Comparison of ENCODE assay signal across 9 mouse cellular contexts in genomic region chr11:98941826-98942550, GRCm38 (mm10). TPM values are rescaled to one million over a fixed set of nuclear protein-coding genes. Genes with fewer than 3 reads are reported as not detected.
A peak's percentile ranks its signal among the peaks of the same experiment; 100 is the strongest.
DNase-seq lines count a peak whose midpoint lies in the region; ATAC-seq lines count a peak whose summit lies in the region.
"Had no signal": no experiment of that assay in that cellular context is flagged by ENCODE, and none has a peak within 500 bp of the region (broad histone marks: within the 10 kb centered on the region; RNA-seq: fewer than 3 reads in every experiment).

No protein-coding gene starts in this region.

- 1% methylated on average over 14 of the region's 15 CpGs for WGBS in heart, embryonic 16.5 days

- no peak for ATAC-seq in cerebellum, adult (ENCODE audit: insufficient number of reproducible peaks, low FRiP score, low TSS enrichment)
- peak; percentile 6 for ATAC-seq in heart, embryonic 16.5 days (replicated peaks; ENCODE audit: extremely low read depth, insufficient read depth, low FRiP score)
- ATAC-seq: Patski had no signal

- peak; percentile 46 for DNase-seq in cerebellum, adult 11 months
- peak; percentile 82 for DNase-seq in adrenal gland, adult 8-10 months
- DNase-seq in kidney, postnatal 14 days, result peak; percentile 90
- DNase-seq in lung, postnatal 36 days, result peak; percentile 96
- DNase-seq in retina, postnatal 1 day, result peak; percentile 92

- H3K4me3 ChIP-seq in erythroblast, embryonic 14.5 days (replicated peaks), result peak overlapping the region; percentile 62
- peak overlapping the region; percentile 92 for H3K4me3 ChIP-seq in heart, embryonic 16.5 days (ENCODE audit: low read length)

- H3K36me3 ChIP-seq in erythroblast, embryonic 14.5 days (ENCODE audit: control insufficient read depth), result no peaks in the 10 kb centered on the region
- H3K36me3 ChIP-seq in heart, embryonic 16.5 days (ENCODE audit: control insufficient read depth, insufficient read depth), result no peaks in the 10 kb centered on the region

- peak overlapping the region; percentile 100 for H3K27ac ChIP-seq in heart, embryonic 16.5 days (ENCODE audit: low read length)

- H3K27me3 ChIP-seq in erythroblast, embryonic 14.5 days (ENCODE audit: control insufficient read depth), result peaks cover 51% of the 10 kb centered on the region
- H3K27me3 ChIP-seq in heart, embryonic 16.5 days (ENCODE audit: control insufficient read depth, insufficient read depth, low read length), result no peaks in the 10 kb centered on the region
- H3K27me3 ChIP-seq: Patski had no signal

- peaks cover 41% of the 10 kb centered on the region for H3K4me1 ChIP-seq in erythroblast, embryonic 14.5 days (ENCODE audit: control insufficient read depth)
- peaks cover 83% of the 10 kb centered on the region for H3K4me1 ChIP-seq in heart, embryonic 16.5 days (ENCODE audit: control insufficient read depth, insufficient read depth, low read length)

- H3K9me3 ChIP-seq in erythroblast, embryonic 14.5 days (ENCODE audit: control insufficient read depth, low read length), result no peaks in the 10 kb centered on the region; the same call in 1 of the 2 replicates
- no peaks in the 10 kb centered on the region for H3K9me3 ChIP-seq in heart, embryonic 16.5 days (replicated peaks; ENCODE audit: control insufficient read depth, low read length)

- peak overlapping the region; percentile 93 for H3K9ac ChIP-seq in heart, embryonic 16.5 days (ENCODE audit: low read length)

- H3K4me2 ChIP-seq in heart, embryonic 16.5 days (ENCODE audit: low read depth, low read length), result peak overlapping the region; percentile 96

RNA-seq across cellular contexts. Expression of gene Rara, which starts 14.4 kb away (rescaled TPM):
- 10 to 100 TPM; 21.3 to 36.8 (median 30.8) TPM for total RNA-seq in adrenal gland, adult 8-10 months (2022)
- polyA plus RNA-seq in erythroblast, embryonic 14.5 days (2012), result 0.20 and 0.32 TPM in 2 replicates
- polyA plus RNA-seq in heart, embryonic 16.5 days (2015; fragmentation: Nextera tagmentation; extraction: Ambion mirVana), result 28.2 and 28.6 TPM in 2 replicates

RNA-seq across cellular contexts. Expression of gene Cdc6, which starts 34.4 kb away (rescaled TPM):
- total RNA-seq in adrenal gland, adult 8-10 months (2022), result under 1 TPM; 0.20 to 0.95 (median 0.72) TPM
- polyA plus RNA-seq in erythroblast, embryonic 14.5 days (2012), result 0.76 and 0.82 TPM in 2 replicates
- polyA plus RNA-seq in heart, embryonic 16.5 days (2015; fragmentation: Nextera tagmentation; extraction: Ambion mirVana), result 18.6 and 23.0 TPM in 2 replicates

RNA-seq across cellular contexts. Expression of gene Gjd3, which starts 40.8 kb away (rescaled TPM):
- not detected for total RNA-seq in adrenal gland, adult 8-10 months (2022)
- not detected in 2 replicates for polyA plus RNA-seq in erythroblast, embryonic 14.5 days (2012)
- polyA plus RNA-seq in heart, embryonic 16.5 days (2015; fragmentation: Nextera tagmentation; extraction: Ambion mirVana), result 4.1 and 4.5 TPM in 2 replicates

Comparison
In these comparisons a context has a peak if more than half of its experiments do, and no peak if none do; other contexts are left out.
1. DNase-seq: peak in every context shown above with its lines; median percentile 96 in lung, postnatal 36 days; 92 in retina, postnatal 1 day; 90 in kidney, postnatal 14 days; 82 in adrenal gland, adult 8-10 months; 46 in cerebellum, adult 11 months.
2. RNA of gene Rara, which starts 14.4 kb away (polyA plus RNA-seq): 28.2 to 28.6 TPM in heart, embryonic 16.5 days; 0.20 to 0.32 TPM in erythroblast, embryonic 14.5 days; every median in the first group is over 10 times any median in the second.
3. RNA of gene Cdc6, which starts 34.4 kb away (polyA plus RNA-seq): 18.6 to 23.0 TPM in heart, embryonic 16.5 days; 0.76 to 0.82 TPM in erythroblast, embryonic 14.5 days; every median in the first group is over 10 times any median in the second.